Mouse (Mus musculus) urinary bladder, postnatal 4 days (tissue): ENCODE data around the gene Arhgap44.

Experiments
- DNase-seq, 2 experiments: peaks; one replicate each; pipeline ENCODE4 v3.0.0; 2021 to 2022; ENCODE audit warnings: low spot score in 2 of 2

Arhgap44 gene

GRCm38 (mm10) chr11:65006047-65006446 is 156.7 kb downstream of the Arhgap44 start:
- DNase-seq, result no peak

GRCm38 (mm10) chr11:65004836-65005235 is 157.9 kb downstream of the Arhgap44 start:
- no peak for DNase-seq

GRCm38 (mm10) chr11:65003611-65004010 is 159.2 kb downstream of the Arhgap44 start:
- no peak for DNase-seq

GRCm38 (mm10) chr11:65001729-65002128 is 161.0 kb downstream of the Arhgap44 start:
- DNase-seq, result no peak

- no peak for DNase-seq
These were observed 163.1 kb downstream of the Arhgap44 start for GRCm38 (mm10) chr11:64999685-65000084.

GRCm38 (mm10) chr11:64998439-64998838 is 164.3 kb downstream of the Arhgap44 start:
- DNase-seq, result no peak

GRCm38 (mm10) chr11:64988556-64988955 is 174.2 kb downstream of the Arhgap44 start:
- no peak for DNase-seq

- no peak for DNase-seq
These were observed 183.3 kb downstream of the Arhgap44 start for GRCm38 (mm10) chr11:64979489-64979845.

- DNase-seq, result peak; percentile 96
These were observed 183.9 kb downstream of the Arhgap44 start, which contains the start of gene Elac2 for GRCm38 (mm10) chr11:64978720-64979488. TSS of gene Elac2 (plus strand) at chr11:64979038.

- no peak for DNase-seq
These were observed 190.3 kb downstream of the Arhgap44 start for GRCm38 (mm10) chr11:64972418-64972817.

- no peak for DNase-seq
These were observed 191.2 kb downstream of the Arhgap44 start for GRCm38 (mm10) chr11:64971471-64971988.

GRCm38 (mm10) chr11:64968939-64969342 is 193.8 kb downstream of the Arhgap44 start:
- no peak for DNase-seq

- peak; percentile 57 to 70 for DNase-seq
These were observed 194.3 kb downstream of the Arhgap44 start for GRCm38 (mm10) chr11:64968507-64968906.

GRCm38 (mm10) chr11:64962629-64963028 is 200.1 kb downstream of the Arhgap44 start:
- DNase-seq, result no peak

- no peak for DNase-seq
These were observed 205.6 kb downstream of the Arhgap44 start for GRCm38 (mm10) chr11:64956962-64957729.
